Mouse (Mus musculus) lung, postnatal 0 days (tissue): ENCODE data around the gene Psma1. TPM values are rescaled to one million over a fixed set of nuclear protein-coding genes. Genes with fewer than 3 reads are reported as not detected.
A peak's percentile ranks its signal among the peaks of the same experiment; 100 is the strongest.

ENCODE experiments used
- ATAC-seq: fragments of 200-750 bp; cut with Nextera tagmentation; 2 replicates; pipeline ENCODE4 v1.8.0; 2017; ENCODE audit warnings: moderate library complexity
- DNase-seq: peaks from one replicate; pipeline ENCODE4 v3.0.0-alpha.2; 2016; ENCODE audit warnings: low spot score
- H3K27ac ChIP-seq: fragments of 300-500 bp; sonication (generic); 2 replicates; pipeline ENCODE4 v1.5.1; 2014; ENCODE audit warnings: antibody characterized with exemption, mild to moderate bottlenecking, low read length, mixed read lengths
- H3K27me3 ChIP-seq: fragments of 300-500 bp; sonication (generic); replicated peaks from 2 replicates; pipeline ENCODE4 v1.6.1; 2014; ENCODE audit warnings: low read length, mixed read lengths; ENCODE audit not compliant: insufficient read depth
- H3K36me3 ChIP-seq: fragments of 300-500 bp; sonication (generic); 2 replicates; pipeline ENCODE4 v1.6.1; 2014; ENCODE audit warnings: low read length, mixed read lengths; ENCODE audit not compliant: insufficient read depth
- H3K4me1 ChIP-seq: fragments of 300-500 bp; sonication (generic); 2 replicates; pipeline ENCODE4 v1.6.1; 2014; ENCODE audit warnings: antibody characterized with exemption, low read depth, low read length, mixed read lengths; ENCODE audit not compliant: insufficient read depth
- H3K4me2 ChIP-seq: fragments of 300-500 bp; sonication (generic); replicated peaks from 2 replicates; pipeline ENCODE4 v1.6.1; 2014; ENCODE audit warnings: low read depth, mild to moderate bottlenecking, low read length, moderate library complexity, mixed read lengths
- H3K4me3 ChIP-seq: fragments of 300-500 bp; sonication (generic); 2 replicates; pipeline ENCODE4 v1.5.1; 2014; ENCODE audit warnings: low read depth, low read length
- H3K9ac ChIP-seq: fragments of 300-500 bp; sonication (generic); replicated peaks from 2 replicates; pipeline ENCODE4 v1.6.1; 2014; ENCODE audit warnings: low read depth, mild to moderate bottlenecking
- H3K9me3 ChIP-seq: fragments of 300-500 bp; sonication (generic); 2 replicates; pipeline ENCODE4 v1.6.1; 2016; ENCODE audit warnings: low read length, mixed read lengths
- CTCF ChIP-seq: IDR thresholded peaks from 2 replicates; pipeline ENCODE4 v1.5.1; 2016; ENCODE audit warnings: antibody characterized with exemption, mild to moderate bottlenecking
- EP300 ChIP-seq: IDR thresholded peaks from 2 replicates; pipeline ENCODE4 v1.6.1; 2016; ENCODE audit warnings: antibody characterized with exemption, mild to moderate bottlenecking, control low read depth
- WGBS: fragments of 180-500 bp; shearing (Covaris S2); extraction: QIAGEN DNeasy Blood & Tissue Kit; methylation state at CpG from one replicate; pipeline ENCODE4 v1.1.7; 2014; 5-methylcytosine and 5-hydroxymethylcytosine counted together
- polyA plus RNA-seq: library from polyadenylated mRNA; unstranded; fragments of >200 nt; fragmentation: Nextera tagmentation; extraction: Ambion mirVana; gene quantifications from 2 replicates; pipeline ENCODE4 v1.2.1, GENCODE M21; 2015

Gene Psma1
- polyA plus RNA-seq, 1 experiment from 2014 or later: 245 TPM

DNA sequence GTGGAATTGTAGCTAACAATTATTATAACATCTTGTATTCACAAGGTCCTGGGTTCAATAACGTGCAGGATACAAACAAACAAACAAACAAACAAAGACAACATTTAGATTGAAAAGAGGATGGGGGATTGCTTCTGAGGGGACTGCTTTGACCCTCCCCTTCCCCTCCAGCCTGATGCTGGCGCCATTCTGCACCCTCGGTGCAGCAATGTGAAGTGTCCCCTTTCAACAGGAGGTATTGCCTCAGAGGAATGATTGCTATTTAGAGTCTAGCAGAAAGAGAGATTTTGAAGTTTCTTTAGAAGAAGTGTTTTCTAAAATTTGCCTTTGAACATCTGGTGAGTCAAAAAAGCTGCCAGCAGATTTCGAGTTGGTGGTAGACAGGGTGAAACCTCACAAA is 23.3 kb upstream of the Psma1 start:
- Histone ChIP-seq H3K36me3 (no peaks in the 10 kb centered on the region), H3K27me3 (no peaks in the 10 kb centered on the region), H3K4me1 (no peaks in the 10 kb centered on the region), H3K27ac (no peak overlapping the region), H3K4me2 (no peak overlapping the region), H3K9ac (no peak overlapping the region), H3K4me3 (no peak overlapping the region), H3K9me3 (no peaks in the 10 kb centered on the region)
- ATAC-seq (0 out of 2 replicates have a peak, but pooled peaks have one; percentile 52), DNase-seq (peak; percentile 32)
- TF ChIP-seq CTCF: no peak
- WGBS: 34% methylated on average over 4 of the region's 4 CpGs

- no peaks in the 10 kb centered on the region for H3K36me3 ChIP-seq
- H3K4me2 ChIP-seq: no peak overlapping the region
- no peaks in the 10 kb centered on the region for H3K9me3 ChIP-seq
- no peaks in the 10 kb centered on the region; the same call in 1 of the 2 replicates for H3K4me1 ChIP-seq
- H3K9ac ChIP-seq: no peak overlapping the region
- H3K4me3 ChIP-seq: no peak overlapping the region
- H3K27ac ChIP-seq: no peak overlapping the region
- TF ChIP-seq CTCF: peak; percentile 51
- TF ChIP-seq EP300: no peak
- no peaks in the 10 kb centered on the region for H3K27me3 ChIP-seq
- 76% methylated on average over 5 of the region's 5 CpGs for WGBS
- DNase-seq (no peak), ATAC-seq (no peak)
Measured at GRCm38 (mm10) chr7:114294698-114295097, 18.8 kb upstream of the Psma1 start.

DNA sequence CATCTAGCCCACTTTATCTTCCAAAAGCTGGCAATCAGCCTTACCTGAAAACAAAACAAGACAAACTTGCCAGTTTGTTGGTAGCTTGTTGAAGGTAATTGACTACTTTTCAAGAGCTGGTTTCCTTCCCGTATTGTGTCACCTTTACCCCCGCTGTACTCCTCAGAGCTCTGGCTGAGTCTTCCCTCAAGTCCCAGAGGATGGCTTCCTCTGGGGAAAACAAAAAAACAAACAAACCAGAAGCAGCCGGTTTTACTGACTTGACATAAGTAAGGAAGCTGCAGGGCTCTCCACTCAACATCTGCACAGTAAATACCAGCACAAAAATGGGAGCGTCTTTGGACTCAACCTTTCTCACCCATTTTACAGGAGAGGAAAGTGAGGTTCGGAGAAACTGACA is 18.0 kb upstream of the Psma1 start:
- ATAC-seq (no peak), DNase-seq (no peak)
- H3K4me2 ChIP-seq: no peak overlapping the region
- H3K27ac ChIP-seq: no peak overlapping the region
- H3K4me1 ChIP-seq: no peaks in the 10 kb centered on the region; the same call in 1 of the 2 replicates
- H3K36me3 ChIP-seq: no peaks in the 10 kb centered on the region
- H3K9me3 ChIP-seq: no peaks in the 10 kb centered on the region
- no peak overlapping the region for H3K9ac ChIP-seq
- 53% methylated on average over 5 of the region's 5 CpGs for WGBS
- no peak overlapping the region for H3K4me3 ChIP-seq
- TF ChIP-seq CTCF (no peak), EP300 (no peak)
- H3K27me3 ChIP-seq: no peaks in the 10 kb centered on the region

GRCm38 (mm10) chr7:114292501-114292971 is 16.6 kb upstream of the Psma1 start:
- TF ChIP-seq CTCF: no peak
- TF ChIP-seq EP300: no peak; the same call in 1 of the 2 replicates
- WGBS: 6% methylated on average over 12 of the region's 12 CpGs
- Histone ChIP-seq H3K4me1 (no peaks in the 10 kb centered on the region; the same call in 1 of the 2 replicates), H3K27ac (peak overlapping the region; percentile 69), H3K4me3 (peak overlapping the region; percentile 36; the same call in 1 of the 2 replicates), H3K36me3 (no peaks in the 10 kb centered on the region), H3K9me3 (no peaks in the 10 kb centered on the region), H3K27me3 (no peaks in the 10 kb centered on the region), H3K4me2 (peak overlapping the region; percentile 44), H3K9ac (peak overlapping the region; percentile 29; the same call in 1 of the 2 replicates)
- DNase-seq (peak; percentile 92), ATAC-seq (peak; percentile 93)

- TF ChIP-seq EP300 (no peak), CTCF (no peak)
- no peaks in the 10 kb centered on the region for H3K9me3 ChIP-seq
- 48% methylated on average over 15 of the region's 15 CpGs for WGBS
- ATAC-seq: no peak
- peak overlapping the region; percentile 69 for H3K27ac ChIP-seq
- no peaks in the 10 kb centered on the region; the same call in 1 of the 2 replicates for H3K4me1 ChIP-seq
- peak overlapping the region; percentile 44 for H3K4me2 ChIP-seq
- H3K9ac ChIP-seq: no peak overlapping the region
- DNase-seq: peak; percentile 48
- no peaks in the 10 kb centered on the region for H3K27me3 ChIP-seq
- peak overlapping the region; percentile 36; the same call in 1 of the 2 replicates for H3K4me3 ChIP-seq
- no peaks in the 10 kb centered on the region for H3K36me3 ChIP-seq
Measured at GRCm38 (mm10) chr7:114291461-114292335, 15.8 kb upstream of the Psma1 start.

DNA sequence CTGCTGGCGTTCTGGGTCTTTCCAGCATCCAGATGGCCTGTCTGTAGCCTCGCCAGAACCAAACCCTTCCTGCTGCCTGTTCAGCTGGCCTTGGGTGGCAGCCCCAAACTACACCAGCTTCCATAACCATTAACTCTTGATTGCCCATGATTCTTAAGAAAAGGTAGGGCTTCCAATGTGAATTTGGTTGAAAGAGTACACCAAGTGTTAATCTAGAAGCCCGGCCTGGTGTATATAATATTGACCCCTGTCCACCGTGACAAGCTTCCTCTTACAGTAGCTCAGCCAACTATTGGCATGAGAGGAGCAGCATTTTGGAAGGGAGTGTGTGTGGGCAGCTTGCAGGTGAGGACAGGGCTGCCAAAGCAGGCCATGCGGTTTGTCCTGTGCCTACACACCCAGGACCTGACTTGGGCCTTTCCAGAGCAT is 14.2 kb upstream of the Psma1 start:
- Histone ChIP-seq H3K4me1 (no peaks in the 10 kb centered on the region; the same call in 1 of the 2 replicates), H3K9me3 (no peaks in the 10 kb centered on the region), H3K9ac (no peak overlapping the region), H3K27me3 (no peaks in the 10 kb centered on the region), H3K4me2 (no peak overlapping the region), H3K4me3 (no peak overlapping the region), H3K36me3 (no peaks in the 10 kb centered on the region), H3K27ac (no peak overlapping the region)
- DNase-seq (no peak), ATAC-seq (peak; percentile 27; the same call in 1 of the 2 replicates)
- 51% methylated on average over 5 of the region's 5 CpGs for WGBS
- TF ChIP-seq CTCF (no peak), EP300 (no peak)
